ENCODE assay signal across 8 mouse cellular contexts in genomic region chrX:7714135-7714899, GRCm38 (mm10). TPM values are rescaled to one million over a fixed set of nuclear protein-coding genes. Genes with fewer than 3 reads are reported as not detected.
DNase-seq lines count a peak whose midpoint lies in the region; ATAC-seq and TF ChIP-seq lines count a peak whose summit lies in the region.
"Not testable (repeated sequence)": the region's sequence is repeated elsewhere in the genome, so short reads cannot be mapped to it uniquely, and the experiment has no call there.

Gene Wdr45 (plus strand): TSS chrX:7714333.

- peak within 1 kb of the TSS; percentile 40 for H3K4me2 ChIP-seq in embryonic facial prominence, embryonic 15.5 days (replicated peaks)
- H3K4me2 ChIP-seq in limb, embryonic 14.5 days (replicated peaks; ENCODE audit: low read depth, low read length, severe bottlenecking), result peak within 1 kb of the TSS; percentile 44
- H3K4me2 ChIP-seq in midbrain, postnatal 0 days (ENCODE audit: low read depth, low read length, poor library complexity, severe bottlenecking), result peak within 1 kb of the TSS; percentile 37

- ATAC-seq in embryonic facial prominence, embryonic 15.5 days (ENCODE audit: insufficient number of reproducible peaks, low FRiP score, low TSS enrichment, low read depth), result peak; percentile 96
- peak; percentile 97 for ATAC-seq in limb, embryonic 14.5 days (ENCODE audit: low FRiP score, low read depth)
- ATAC-seq in midbrain, postnatal 0 days (ENCODE audit: low FRiP score), result peak; percentile 98

- WGBS in bone marrow, adult 2 months, result 24% methylated on average over 51 of the region's 60 CpGs
- 14% methylated on average over 38 of the region's 60 CpGs for WGBS in embryonic facial prominence, embryonic 15.5 days
- WGBS in limb, embryonic 14.5 days, result 23% methylated on average over 17 of the region's 60 CpGs
- 18% methylated on average over 17 of the region's 60 CpGs for WGBS in midbrain, postnatal 0 days

- H3K36me3 ChIP-seq in embryonic facial prominence, embryonic 15.5 days; limb, embryonic 14.5 days (ENCODE audit: control insufficient read depth, insufficient read depth, low read length); midbrain, postnatal 0 days (ENCODE audit: insufficient read depth, low read length): not testable (repeated sequence)

- TF ChIP-seq POLR2A in bone marrow, adult 2 months (IDR thresholded peaks at IDR 0.05; ENCODE audit: borderline replicate concordance, control insufficient read depth, low read depth, low read length); limb, embryonic 14.5 days (IDR thresholded peaks at IDR 0.05; ENCODE audit: borderline replicate concordance, extremely low read depth, insufficient read depth, insufficient read length): not testable (repeated sequence)

- TF ChIP-seq CTCF in bone marrow, adult 2 months (IDR thresholded peaks at IDR 0.05; ENCODE audit: control insufficient read depth, insufficient read depth, low read length); midbrain, postnatal 0 days (IDR thresholded peaks at IDR 0.05): not testable (repeated sequence)

- not testable (repeated sequence) for H3K9ac ChIP-seq in embryonic facial prominence, embryonic 15.5 days; limb, embryonic 14.5 days (ENCODE audit: low read depth, low read length, severe bottlenecking); midbrain, postnatal 0 days (replicated peaks; ENCODE audit: low read length, poor library complexity, severe bottlenecking)

- peak; percentile 98 for DNase-seq in 3T3-L1 (ENCODE audit: low read depth, low spot score)
- DNase-seq in heart, adult 8-10 months (ENCODE audit: low spot score), result peak; percentile 92
- DNase-seq in kidney, adult 9 months, result peak; percentile 97
- DNase-seq in limb, embryonic 14.5 days (ENCODE audit: low spot score), result peak; percentile 93
- peak; percentile 96 for DNase-seq in midbrain, postnatal 0 days (ENCODE audit: low spot score)
- DNase-seq in spleen, postnatal 14 days (ENCODE audit: low spot score in 2 of 2), result peak; percentile 79 to 81

- H3K4me3 ChIP-seq in bone marrow, adult 2 months (replicated peaks; ENCODE audit: control insufficient read depth, low read depth, low read length), result peak within 1 kb of the TSS; percentile 51
- H3K4me3 ChIP-seq in embryonic facial prominence, embryonic 15.5 days (replicated peaks), result peak within 1 kb of the TSS; percentile 35
- peak within 1 kb of the TSS; percentile 35 for H3K4me3 ChIP-seq in limb, embryonic 14.5 days (replicated peaks; ENCODE audit: low read length)
- peak within 1 kb of the TSS; percentile 30 for H3K4me3 ChIP-seq in midbrain, postnatal 0 days (ENCODE audit: low read depth, low read length)

- not testable (repeated sequence) for H3K4me1 ChIP-seq in bone marrow, adult 2 months (ENCODE audit: control insufficient read depth, insufficient read depth, low read length); embryonic facial prominence, embryonic 15.5 days; limb, embryonic 14.5 days (ENCODE audit: control insufficient read depth, insufficient read depth, low read length); midbrain, postnatal 0 days (ENCODE audit: insufficient read depth, low read length)

- H3K27me3 ChIP-seq in embryonic facial prominence, embryonic 15.5 days; limb, embryonic 14.5 days (ENCODE audit: control insufficient read depth, insufficient read depth, low read length); midbrain, postnatal 0 days (ENCODE audit: insufficient read depth, low read length): not testable (repeated sequence)

- not testable (repeated sequence) for H3K9me3 ChIP-seq in embryonic facial prominence, embryonic 15.5 days (replicated peaks); limb, embryonic 14.5 days (ENCODE audit: control insufficient read depth, low read length); midbrain, postnatal 0 days (ENCODE audit: low read length)

- peak within 1 kb of the TSS; percentile 66 for H3K27ac ChIP-seq in bone marrow, adult 2 months (ENCODE audit: control insufficient read depth, insufficient read depth, low read depth, low read length, poor library complexity)
- H3K27ac ChIP-seq in embryonic facial prominence, embryonic 15.5 days (replicated peaks); limb, embryonic 14.5 days (replicated peaks; ENCODE audit: low read depth, low read length); midbrain, postnatal 0 days (ENCODE audit: low read depth, low read length): not testable (repeated sequence)

RNA-seq across cellular contexts. Expression of gene Wdr45, which starts in this region (rescaled TPM):
- polyA plus RNA-seq in bone marrow, adult 2 months (2011; ENCODE audit: insufficient read depth, insufficient read length, low replicate concordance, missing spikeins), result 54.7 and 91.1 TPM in 2 replicates
- polyA plus RNA-seq in embryonic facial prominence, embryonic 15.5 days (2015; fragmentation: Nextera tagmentation; extraction: Ambion mirVana), result 40.6 and 48.0 TPM in 2 replicates
- 10 to 100 TPM; 34.4 to 60.5 (median 46.7) TPM for total RNA-seq in heart, adult 8-10 months (2022)
- 48.6 and 56.5 TPM in 2 replicates for polyA plus RNA-seq in limb, embryonic 14.5 days (2012; rRNA removed)
- polyA plus RNA-seq in limb, embryonic 14.5 days (2014; fragmentation: Nextera tagmentation; extraction: Ambion mirVana), result 20.4 and 25.3 TPM in 2 replicates
- 34.6 and 42.0 TPM in 2 replicates for total RNA-seq in midbrain, postnatal 0 days (2014; rRNA removed)
- polyA plus RNA-seq in midbrain, postnatal 0 days (2015; fragmentation: Nextera tagmentation; extraction: Ambion mirVana), result 27.2 and 30.5 TPM in 2 replicates
